Mouse (Mus musculus) activated CD4-positive, CD25-positive, alpha-beta regulatory T cell, adult 4 months (primary cell): ENCODE measurements around the gene Bmpr1b. TPM values are rescaled to one million over a fixed set of nuclear protein-coding genes. Genes with fewer than 3 reads are reported as not detected.

Experiments used
- ATAC-seq: one replicate; pipeline ENCODE4 v1.8.0; 2017
- polyA plus RNA-seq, 2 experiments: library from polyadenylated mRNA; unstranded; fragments of 100-300 nt; shearing (Covaris generic); gene quantifications; one replicate each; pipeline ENCODE4 v1.2.1; 2017

Gene Bmpr1b
- polyA plus RNA-seq, 2 experiments from 2014 or later = not detected

GRCm38 (mm10) chr3:141984548-141984947 lies 184.7 kb downstream of the Bmpr1b start:
- no peak for ATAC-seq

- ATAC-seq = no peak
These were observed 187.4 kb downstream of the Bmpr1b start for GRCm38 (mm10) chr3:141981613-141982432.

- no peak for ATAC-seq
These were observed 203.0 kb downstream of the Bmpr1b start for GRCm38 (mm10) chr3:141966244-141966643.

- no peak for ATAC-seq
These were observed 216.3 kb downstream of the Bmpr1b start for GRCm38 (mm10) chr3:141952931-141953330.

GRCm38 (mm10) chr3:141950642-141951041 lies 218.6 kb downstream of the Bmpr1b start:
- no peak for ATAC-seq

GRCm38 (mm10) chr3:141948506-141948905 lies 220.7 kb downstream of the Bmpr1b start:
- no peak for ATAC-seq

GRCm38 (mm10) chr3:141948096-141948495 lies 221.1 kb downstream of the Bmpr1b start:
- ATAC-seq = no peak

GRCm38 (mm10) chr3:141946846-141947245 lies 222.4 kb downstream of the Bmpr1b start:
- no peak for ATAC-seq

GRCm38 (mm10) chr3:141943317-141943742 lies 225.9 kb downstream of the Bmpr1b start:
- no peak for ATAC-seq

DNA sequence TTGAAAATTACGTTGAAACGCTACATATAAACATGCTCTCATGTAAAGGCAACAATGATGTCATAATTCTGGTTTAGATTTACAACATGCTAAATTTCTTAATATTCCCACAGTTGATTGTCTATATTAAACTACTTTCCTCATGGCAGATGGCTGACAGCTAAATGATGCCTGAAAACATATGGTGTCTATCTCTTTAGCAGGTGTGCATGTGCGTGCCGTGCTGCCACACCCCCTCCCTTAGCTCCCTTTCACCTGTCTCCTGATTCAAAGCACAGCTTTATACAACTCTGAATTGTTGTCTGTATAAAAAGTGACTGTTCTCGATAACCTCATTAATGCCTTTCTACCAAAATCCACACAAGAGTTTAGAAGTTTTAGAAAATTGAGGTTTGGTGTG lies 229.0 kb downstream of the Bmpr1b start:
- no peak for ATAC-seq

- ATAC-seq = no peak
These were observed 232.5 kb downstream of the Bmpr1b start for GRCm38 (mm10) chr3:141936594-141937272.

DNA sequence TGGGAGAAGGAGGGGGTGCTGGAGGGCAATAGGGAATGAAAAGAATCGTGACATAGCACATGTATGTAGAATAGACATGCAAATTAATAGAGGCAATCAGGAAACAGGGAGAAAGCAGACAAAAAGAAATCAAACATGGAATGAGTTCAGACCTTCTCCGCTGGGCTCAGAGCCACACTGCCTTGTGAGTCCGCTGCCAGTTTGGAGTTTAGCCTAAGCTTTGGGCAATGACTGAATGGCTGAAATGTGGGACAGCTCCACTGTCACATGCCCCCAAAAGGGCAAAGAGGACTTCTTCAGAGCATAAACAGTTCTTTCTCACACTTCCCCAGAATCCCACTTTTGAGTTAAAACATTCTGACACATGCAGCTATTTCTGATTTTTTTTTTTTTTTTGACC lies 236.3 kb downstream of the Bmpr1b start:
- no peak for ATAC-seq

- ATAC-seq = no peak
These were observed 237.7 kb downstream of the Bmpr1b start for GRCm38 (mm10) chr3:141931372-141932092.

DNA sequence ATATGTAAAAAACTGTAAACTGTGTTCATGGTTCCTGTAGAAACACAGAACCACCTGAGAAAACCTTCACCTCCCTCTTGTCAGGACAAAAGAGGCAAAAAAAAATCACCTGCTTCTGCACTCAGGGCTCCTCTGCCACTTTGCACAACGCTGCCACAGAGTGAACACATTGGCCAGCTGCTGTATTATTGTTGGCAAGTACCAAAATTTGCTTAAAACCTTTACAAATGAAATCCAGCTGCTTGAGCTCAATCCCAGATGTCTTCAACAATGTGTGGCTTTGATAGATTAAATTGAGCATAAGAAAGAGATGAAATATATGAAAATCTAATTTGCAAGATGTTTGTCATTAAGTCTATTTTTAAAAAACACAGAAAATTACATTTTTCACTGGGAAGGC lies 245.8 kb downstream of the Bmpr1b start:
- no peak for ATAC-seq

DNA sequence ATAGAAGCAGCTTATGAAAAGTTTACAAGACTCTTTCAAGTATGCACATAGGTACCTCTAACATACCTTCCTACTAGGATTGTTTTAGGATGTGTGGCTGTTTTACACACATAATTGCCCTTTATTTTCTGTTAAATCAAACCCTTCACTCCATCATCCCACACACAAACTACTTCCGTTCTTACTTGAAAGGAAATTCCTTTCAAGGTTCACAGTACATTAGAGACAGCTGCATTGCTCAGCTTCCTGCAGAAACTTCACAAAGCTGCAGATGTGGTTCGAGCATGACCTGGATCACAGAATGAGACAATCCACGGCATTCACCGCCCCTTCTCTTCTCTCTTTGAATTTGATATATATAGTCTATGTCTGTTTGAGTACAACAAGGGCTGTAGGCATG lies 248.1 kb downstream of the Bmpr1b start:
- ATAC-seq = no peak

DNA sequence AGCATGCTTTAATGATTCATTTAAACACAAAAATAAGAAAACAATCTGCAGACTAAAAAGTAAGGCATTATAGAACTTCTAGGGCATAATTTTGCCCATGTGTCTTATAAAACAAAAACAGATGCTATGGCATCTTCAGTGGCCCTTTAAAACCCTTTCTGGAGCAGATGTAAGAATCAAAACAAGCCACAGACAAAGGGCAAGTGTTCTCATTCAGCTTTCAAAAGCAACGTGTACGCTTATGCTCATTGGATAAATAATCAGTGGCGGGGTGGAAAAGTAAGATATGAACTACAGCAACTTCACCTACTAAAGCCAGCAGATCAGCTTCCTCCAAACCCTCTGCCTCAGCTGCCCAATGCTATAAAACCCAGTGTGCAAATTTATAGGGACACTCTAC lies 249.6 kb downstream of the Bmpr1b start:
- no peak for ATAC-seq

GRCm38 (mm10) chr3:141917166-141917565 lies 252.1 kb downstream of the Bmpr1b start:
- ATAC-seq = no peak

DNA sequence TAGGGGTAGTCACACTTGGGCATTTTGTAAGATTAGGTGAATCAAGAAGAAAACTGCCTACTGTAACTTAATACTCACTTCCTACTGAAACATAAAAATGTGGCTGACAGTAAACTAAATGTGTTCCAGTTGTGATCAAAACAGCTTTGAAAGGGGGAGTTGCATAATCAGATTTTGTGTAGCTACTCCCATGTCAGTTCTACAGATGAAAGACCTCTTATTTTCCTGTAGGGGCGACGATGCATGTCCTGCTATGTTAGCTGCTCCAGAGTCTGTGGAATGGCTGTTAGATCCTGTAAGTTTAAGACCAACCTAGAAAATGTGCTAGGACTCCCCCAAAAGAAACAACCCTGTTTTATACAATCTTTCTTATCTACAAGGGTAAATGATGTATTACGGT lies 253.2 kb downstream of the Bmpr1b start:
- no peak for ATAC-seq

- ATAC-seq = no peak
These were observed 254.6 kb downstream of the Bmpr1b start for GRCm38 (mm10) chr3:141914588-141914987.

DNA sequence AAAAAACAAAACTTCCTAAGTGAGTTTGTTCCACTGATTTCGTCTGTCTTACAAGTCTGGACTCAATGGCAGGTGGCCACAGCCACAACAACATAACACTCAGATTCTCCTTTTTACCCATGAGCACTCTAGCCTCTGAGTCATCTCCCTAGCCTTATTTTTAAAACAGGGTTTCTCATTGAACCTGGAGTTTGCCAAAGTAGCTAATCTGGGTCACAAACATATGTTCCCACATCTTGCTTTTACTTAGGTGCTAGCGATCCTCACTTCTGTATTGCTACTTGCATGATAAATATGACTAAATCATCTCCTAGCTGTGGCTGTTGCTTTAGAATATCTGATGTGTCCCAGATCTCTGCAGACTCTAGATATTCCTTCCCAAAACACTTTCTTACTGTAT lies 260.1 kb downstream of the Bmpr1b start:
- no peak for ATAC-seq

DNA sequence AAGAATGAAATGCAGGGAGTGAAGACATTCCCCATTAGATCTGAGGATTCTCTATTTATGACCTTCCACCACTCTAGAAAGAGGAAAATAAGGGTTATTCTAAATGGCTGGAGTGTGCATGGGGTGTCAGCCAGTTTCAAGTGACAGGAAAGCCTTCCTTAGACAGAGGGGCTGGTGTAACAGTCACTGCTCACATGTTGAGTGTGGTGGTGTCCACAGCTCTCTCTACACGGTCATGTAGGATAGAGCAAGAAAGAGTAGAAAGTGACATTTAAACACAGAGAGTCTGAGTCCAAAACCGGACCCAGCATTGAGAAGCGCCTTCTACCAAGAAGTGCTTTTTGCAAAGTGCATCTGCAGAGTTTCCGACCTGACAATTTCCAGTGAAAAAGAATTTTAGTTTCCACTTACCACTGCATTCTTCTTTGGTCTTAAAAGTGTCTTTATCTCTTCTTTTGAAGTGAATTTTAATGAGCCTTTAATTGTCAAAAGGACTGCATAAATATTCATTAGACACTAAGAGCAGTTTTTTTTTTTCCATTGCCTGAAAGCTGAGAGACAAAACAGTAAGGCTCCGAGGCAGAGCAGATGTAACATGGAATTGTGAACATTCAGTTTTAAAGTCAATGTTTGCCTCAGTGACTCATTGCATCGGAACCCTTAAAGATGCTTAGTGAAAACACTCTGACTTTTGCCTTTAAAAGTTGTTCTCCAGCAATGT lies 263.2 kb downstream of the Bmpr1b start:
- no peak for ATAC-seq

GRCm38 (mm10) chr3:141900361-141900760 lies 268.9 kb downstream of the Bmpr1b start:
- no peak for ATAC-seq

- no peak for ATAC-seq
These were observed 269.7 kb downstream of the Bmpr1b start for GRCm38 (mm10) chr3:141899521-141899920.
